Mouse (Mus musculus): ENCODE data around the gene Hmgb1.
A peak's percentile ranks its signal among the peaks of the same experiment; 100 is the strongest.

GRCm38 (mm10) chr5:149099009-149099408 is 85.3 kb downstream of the Hmgb1 start:
- TF ChIP-seq NRF1 (IDR thresholded peaks at IDR 0.05; ENCODE audit: low read depth, low read length) (no peak), SIN3A (IDR thresholded peaks at IDR 0.05; ENCODE audit: low read length) (0 out of 2 replicates have a peak, but pooled peaks have one; percentile 65), CTCF (conservative IDR thresholded peaks at IDR 0.05 in 1 of 2, IDR thresholded peaks at IDR 0.05 in 1 of 2; ENCODE audit: low read depth in 2 of 2, low read length in 2 of 2) (no peak), CHD2 (IDR thresholded peaks at IDR 0.05; ENCODE audit: low read length) (peak; percentile 94), POLR2A (IDR thresholded peaks at IDR 0.05; ENCODE audit: low read depth, low read length) (no peak), E2F4 (IDR thresholded peaks at IDR 0.05; ENCODE audit: insufficient replicate concordance, low read depth, low read length) (peak; percentile 81; the same call in 1 of the 2 replicates), JUN (IDR thresholded peaks at IDR 0.05; ENCODE audit: insufficient read depth, low read depth, low read length) (peak; percentile 97), ETS1 (conservative IDR thresholded peaks at IDR 0.05; ENCODE audit: low read depth, low read length) (peak; percentile 87), MYC (IDR thresholded peaks at IDR 0.05; ENCODE audit: low read depth, low read length) (0 out of 2 replicates have a peak, but pooled peaks have one; percentile 28), MXI1 (IDR thresholded peaks at IDR 0.05; ENCODE audit: low read depth, low read length) (no peak), EP300 (IDR thresholded peaks at IDR 0.05; ENCODE audit: low read length) (peak; percentile 100)

All from CH12.LX (cell line).